Mouse (Mus musculus): Measurements from ENCODE around the gene Zfc3h1.

Gene Zfc3h1

GRCm38 (mm10) chr10:115478441-115479141, 93.8 kb downstream of the Zfc3h1 start:
- DNase-seq, result no peak
